Mouse (Mus musculus) cerebellum, postnatal 4 days (tissue): Measurements from ENCODE around the gene Ap1m2.
A peak's percentile ranks its signal among the peaks of the same experiment; 100 is the strongest.
"Not testable (repeated sequence)": the region's sequence is repeated elsewhere in the genome, so short reads cannot be mapped to it uniquely, and the experiment has no call there.

Experiments
- DNase-seq, 2 experiments: peaks; one replicate each; pipeline ENCODE4 v3.0.0; 2022; ENCODE audit warnings: low spot score in 2 of 2, mixed read lengths in 1 of 2

The Ap1m2 gene

GRCm38 (mm10) chr9:21260491-21261040 lies 51.6 kb downstream of the Ap1m2 start:
- DNase-seq: no peak

GRCm38 (mm10) chr9:21256349-21256748 lies 55.8 kb downstream of the Ap1m2 start:
- DNase-seq: not testable (repeated sequence)

GRCm38 (mm10) chr9:21254690-21255089 lies 57.4 kb downstream of the Ap1m2 start:
- DNase-seq: no peak

- no peak for DNase-seq
These were observed 60.9 kb downstream of the Ap1m2 start for GRCm38 (mm10) chr9:21251116-21251735.

GRCm38 (mm10) chr9:21250509-21250908 lies 61.6 kb downstream of the Ap1m2 start:
- DNase-seq: peak in 1 of 2 experiments; percentile 25

- DNase-seq: no peak
These were observed 62.3 kb downstream of the Ap1m2 start for GRCm38 (mm10) chr9:21249629-21250508.

- DNase-seq: no peak
These were observed 63.8 kb downstream of the Ap1m2 start, which contains the start of gene S1pr5 for GRCm38 (mm10) chr9:21248326-21248725. TSS of gene S1pr5 (minus strand) at chr9:21248443.

GRCm38 (mm10) chr9:21246342-21246741 lies 65.8 kb downstream of the Ap1m2 start:
- DNase-seq: no peak

- no peak for DNase-seq
These were observed 67.0 kb downstream of the Ap1m2 start for GRCm38 (mm10) chr9:21245113-21245487.

GRCm38 (mm10) chr9:21244428-21245112 lies 67.6 kb downstream of the Ap1m2 start:
- DNase-seq: peak in 1 of 2 experiments; percentile 34
